Mouse (Mus musculus): ENCODE data around the gene Scai.

- TF ChIP-seq CHD2 (IDR thresholded peaks at IDR 0.05; ENCODE audit: low read length): no peak
- TF ChIP-seq TCF12 (IDR thresholded peaks at IDR 0.05; ENCODE audit: low read depth, low read length): no peak
- TF ChIP-seq ZKSCAN1 (IDR thresholded peaks at IDR 0.05; ENCODE audit: borderline replicate concordance, low read depth, low read length): no peak
- TF ChIP-seq GABPA (IDR thresholded peaks at IDR 0.05; ENCODE audit: insufficient replicate concordance, low read depth, low read length): no peak
- no peak for TF ChIP-seq HCFC1 (IDR thresholded peaks at IDR 0.05; ENCODE audit: low read depth, low read length)
- TF ChIP-seq MEF2A (IDR thresholded peaks at IDR 0.05; ENCODE audit: borderline replicate concordance, low read depth, low read length): no peak
- no peak for TF ChIP-seq POLR2A (IDR thresholded peaks at IDR 0.05; ENCODE audit: low read depth, low read length)
- no peak for TF ChIP-seq EP300 (IDR thresholded peaks at IDR 0.05; ENCODE audit: low read length)
- no peak for TF ChIP-seq ETS1 (conservative IDR thresholded peaks at IDR 0.05; ENCODE audit: low read depth, low read length)
These were observed 26.6 kb upstream of the Scai start for GRCm38 (mm10) chr2:39217150-39217549.
